8 mouse cellular contexts compared by ENCODE assay signal in genomic region chr7:114020704-114021093, GRCm38 (mm10).
DNase-seq lines count a peak whose midpoint lies in the region; ATAC-seq and TF ChIP-seq lines count a peak whose summit lies in the region.

No protein-coding gene starts in this region.

- TF ChIP-seq CTCF in embryonic fibroblast, embryonic 13.5 days (IDR thresholded peaks at IDR 0.05; ENCODE audit: borderline replicate concordance, insufficient read depth, low read length) = peak; percentile 31; the same call in 1 of the 2 replicates
- peak; percentile 75 for TF ChIP-seq CTCF in liver, adult 2 months (IDR thresholded peaks at IDR 0.05; ENCODE audit: low read depth, low read length)

- no peak for TF ChIP-seq POLR2A in embryonic fibroblast, embryonic 13.5 days (IDR thresholded peaks at IDR 0.05; ENCODE audit: low read depth, low read length)
- no peak for TF ChIP-seq POLR2A in liver, adult 2 months (IDR thresholded peaks at IDR 0.05; ENCODE audit: extremely low read depth, insufficient read depth, low read length)
- TF ChIP-seq POLR2A in myocyte (IDR thresholded peaks at IDR 0.05; ENCODE audit: insufficient read length, low read depth) = no peak

- H3ac ChIP-seq in myocyte (ENCODE audit: control insufficient read depth, insufficient read length) = no peak overlapping the region

- peak overlapping the region; percentile 66 for H3K9ac ChIP-seq in heart, embryonic 11.5 days (ENCODE audit: low read depth, low read length)
- peak overlapping the region; percentile 64 for H3K9ac ChIP-seq in kidney, embryonic 16.5 days (replicated peaks; ENCODE audit: low read length)
- H3K9ac ChIP-seq in liver, adult 2 months (ENCODE audit: low read depth, low read length) = peak overlapping the region; percentile 77

- H3K27ac ChIP-seq in embryonic fibroblast, embryonic 13.5 days (ENCODE audit: insufficient read depth, low read length) = no peak overlapping the region
- no peak overlapping the region for H3K27ac ChIP-seq in heart, embryonic 11.5 days (ENCODE audit: low read depth, low read length)
- no peak overlapping the region for H3K27ac ChIP-seq in kidney, embryonic 16.5 days (ENCODE audit: low read length)
- no peak overlapping the region for H3K27ac ChIP-seq in liver, adult 2 months (replicated peaks; ENCODE audit: insufficient read depth, low read depth, low read length)

- no peaks in the 10 kb centered on the region for H3K9me3 ChIP-seq in heart, embryonic 11.5 days (replicated peaks; ENCODE audit: control insufficient read depth, low read length)
- H3K9me3 ChIP-seq in kidney, embryonic 16.5 days (ENCODE audit: low read length) = no peaks in the 10 kb centered on the region

- H3K79me2 ChIP-seq in liver, adult 2 months (ENCODE audit: control insufficient read depth, insufficient read depth, low read length) = no peaks in the 10 kb centered on the region
- H3K79me2 ChIP-seq in myocyte (ENCODE audit: control insufficient read depth, insufficient read depth) = no peaks in the 10 kb centered on the region

- H3K27me3 ChIP-seq in heart, embryonic 11.5 days (ENCODE audit: control insufficient read depth, insufficient read depth, low read length) = no peaks in the 10 kb centered on the region
- no peaks in the 10 kb centered on the region for H3K27me3 ChIP-seq in kidney, embryonic 16.5 days (ENCODE audit: insufficient read depth, low read length)
- H3K27me3 ChIP-seq in liver, adult 2 months (ENCODE audit: control insufficient read depth, insufficient read depth, low read length) = no peaks in the 10 kb centered on the region
- peaks cover 5% of the 10 kb centered on the region for H3K27me3 ChIP-seq in myocyte (ENCODE audit: control insufficient read depth, insufficient read depth, insufficient read length)

- no peaks in the 10 kb centered on the region for H3K36me3 ChIP-seq in heart, embryonic 11.5 days (ENCODE audit: control insufficient read depth, insufficient read depth, low read length)
- no peaks in the 10 kb centered on the region for H3K36me3 ChIP-seq in kidney, embryonic 16.5 days (ENCODE audit: insufficient read depth, low read length)
- H3K36me3 ChIP-seq in liver, adult 2 months (ENCODE audit: control insufficient read depth, insufficient read depth, low read length) = no peaks in the 10 kb centered on the region
- H3K36me3 ChIP-seq in myocyte (ENCODE audit: control insufficient read depth, insufficient read depth) = no peaks in the 10 kb centered on the region

- no peaks in the 10 kb centered on the region; the same call in 1 of the 2 replicates for H3K4me1 ChIP-seq in embryonic fibroblast, embryonic 13.5 days (ENCODE audit: control insufficient read depth, insufficient read depth, low read length)
- no peaks in the 10 kb centered on the region for H3K4me1 ChIP-seq in heart, embryonic 11.5 days (ENCODE audit: control insufficient read depth, insufficient read depth, low read length)
- H3K4me1 ChIP-seq in kidney, embryonic 16.5 days (ENCODE audit: insufficient read depth, low read length) = 0 out of 2 replicates have a peak, but pooled peaks cover 2% of the 10 kb centered on the region
- peaks cover 6% of the 10 kb centered on the region for H3K4me1 ChIP-seq in liver, adult 2 months (ENCODE audit: control insufficient read depth, insufficient read depth, low read length)

- DNase-seq in B cell, adult 2 months = peak; percentile 83
- peak; percentile 96 for DNase-seq in brain, adult 2 months (ENCODE audit: low read depth, low spot score)
- DNase-seq in liver, adult 2 months (ENCODE audit: extremely low read depth, low read depth, low spot score) = peak; percentile 57
- peak; percentile 52 to 85 for DNase-seq in spleen, postnatal 4 days (ENCODE audit: low spot score in 2 of 2)

- H3K4me2 ChIP-seq in heart, embryonic 11.5 days = peak overlapping the region; percentile 72
- H3K4me2 ChIP-seq in kidney, embryonic 16.5 days (replicated peaks; ENCODE audit: low read depth, low read length) = peak overlapping the region; percentile 63
- H3K4me2 ChIP-seq in myocyte (ENCODE audit: low read depth) = peak overlapping the region; percentile 64

- H3K4me3 ChIP-seq in embryonic fibroblast, embryonic 13.5 days (ENCODE audit: insufficient read depth, low read length) = peak overlapping the region; percentile 74
- peak overlapping the region; percentile 46 for H3K4me3 ChIP-seq in heart, embryonic 11.5 days (ENCODE audit: low read depth, low read length)
- peak overlapping the region; percentile 54 for H3K4me3 ChIP-seq in kidney, embryonic 16.5 days (ENCODE audit: low read length)
- H3K4me3 ChIP-seq in liver, adult 2 months (ENCODE audit: insufficient read depth, low read depth, low read length) = peak overlapping the region; percentile 50
- no peak overlapping the region for H3K4me3 ChIP-seq in myocyte

- ATAC-seq in heart, embryonic 11.5 days (replicated peaks; ENCODE audit: insufficient number of reproducible peaks, low FRiP score, low TSS enrichment) = no peak
- ATAC-seq in kidney, embryonic 16.5 days (ENCODE audit: low FRiP score, low TSS enrichment) = peak; percentile 78

- 2% methylated on average over 11 of the region's 11 CpGs for WGBS in heart, embryonic 11.5 days (ENCODE audit: insufficient replicate concordance)
- WGBS in kidney, embryonic 16.5 days = 1% methylated on average over 11 of the region's 11 CpGs
- under 1% methylated on average over 11 of the region's 11 CpGs for WGBS in liver, adult 2 months

TF ChIP-seq in myocyte, 11 proteins besides CTCF, POLR2A, EP300 and RAD21:
- TF ChIP-seq USF1 (IDR thresholded peaks at IDR 0.05; ENCODE audit: low read depth) = no peak
- no peak for TF ChIP-seq TCF12 (IDR thresholded peaks at IDR 0.05; ENCODE audit: insufficient read depth, poor library complexity, severe bottlenecking)
- no peak for TF ChIP-seq CEBPB (IDR thresholded peaks at IDR 0.05; ENCODE audit: insufficient read depth, poor library complexity, severe bottlenecking)
- TF ChIP-seq SRF (IDR thresholded peaks at IDR 0.05; ENCODE audit: control insufficient read depth, insufficient read length, low read depth) = no peak
- no peak for TF ChIP-seq POLR2AphosphoS2 (IDR thresholded peaks at IDR 0.05; ENCODE audit: insufficient read length, low read depth)
- no peak for TF ChIP-seq E2F4 (IDR thresholded peaks at IDR 0.05; ENCODE audit: insufficient read depth)
- TF ChIP-seq MYOG (IDR thresholded peaks at IDR 0.05; ENCODE audit: control insufficient read depth in 1 of 3, insufficient read depth in 1 of 3, insufficient read length in 2 of 3, low read depth in 2 of 3) = no peak
- no peak for TF ChIP-seq REST (IDR thresholded peaks at IDR 0.05; ENCODE audit: insufficient read depth, insufficient read length)
- no peak for TF ChIP-seq TCF3 (IDR thresholded peaks at IDR 0.05; ENCODE audit: insufficient read length, low read depth)
- TF ChIP-seq MAX (IDR thresholded peaks at IDR 0.05; ENCODE audit: low read depth) = no peak
- TF ChIP-seq MYOD1 (IDR thresholded peaks at IDR 0.05; ENCODE audit: control insufficient read depth in 1 of 3, insufficient read length in 2 of 3, low read depth in 2 of 3) = no peak
TF ChIP-seq in myocyte: peak in this region for 0.
